In genomic region chrX:102187023-102187699, GRCm38 (mm10) we compare ENCODE assay signal across 8 mouse cellular contexts. TPM values are rescaled to one million over a fixed set of nuclear protein-coding genes. Genes with fewer than 3 reads are reported as not detected.
DNase-seq lines count a peak whose midpoint lies in the region; ATAC-seq lines count a peak whose summit lies in the region.

No protein-coding gene starts in this region.

- peaks cover 55% of the 10 kb centered on the region for H3K36me3 ChIP-seq in heart, embryonic 14.5 days (ENCODE audit: control insufficient read depth, insufficient read depth, low read length)
- 0 out of 2 replicates have a peak, but pooled peaks cover 2% of the 10 kb centered on the region for H3K36me3 ChIP-seq in midbrain, embryonic 16.5 days (ENCODE audit: control insufficient read depth, insufficient read depth, low read length)

- DNase-seq in heart, adult 18-20 months: no peak
- DNase-seq in induced T-regulatory cell, adult 2 months (ENCODE audit: low read depth): peak; percentile 54
- no peak for DNase-seq in gastrocnemius, postnatal 36 days
- no peak for DNase-seq in layer of hippocampus, postnatal 36 days
- no peak for DNase-seq in lung, postnatal 4 days

- intact Hi-C loops in gastrocnemius, postnatal 36 days (cut with DNase I): no loop called here

- no peak overlapping the region for H3K27ac ChIP-seq in heart, embryonic 14.5 days (replicated peaks in 1 of 2; ENCODE audit: control insufficient read depth in 1 of 2, insufficient read depth in 1 of 2, low read depth in 2 of 2, low read length in 2 of 2)
- no peak overlapping the region for H3K27ac ChIP-seq in midbrain, embryonic 16.5 days (ENCODE audit: low read length)

- ATAC-seq in heart, embryonic 14.5 days (ENCODE audit: insufficient number of reproducible peaks, insufficient read depth, low FRiP score, low read depth): no peak
- ATAC-seq in activated CD4-positive, CD25-positive, alpha-beta regulatory T cell, adult 4 months: peak; percentile 34
- ATAC-seq in midbrain, embryonic 16.5 days: no peak

- peak overlapping the region; percentile 85 for H3K9ac ChIP-seq in heart, embryonic 14.5 days (ENCODE audit: low read length)
- no peak overlapping the region for H3K9ac ChIP-seq in midbrain, embryonic 16.5 days (ENCODE audit: low read depth, low read length)

- 37% methylated on average over 11 of the region's 11 CpGs for WGBS in heart, embryonic 14.5 days
- WGBS in midbrain, embryonic 16.5 days: 49% methylated on average over 11 of the region's 11 CpGs

- H3K9me3 ChIP-seq in heart, embryonic 14.5 days (ENCODE audit: control insufficient read depth, low read length): no peaks in the 10 kb centered on the region
- H3K9me3 ChIP-seq in midbrain, embryonic 16.5 days (replicated peaks; ENCODE audit: control insufficient read depth, low read length, poor library complexity, severe bottlenecking): no peaks in the 10 kb centered on the region

- H3K4me3 ChIP-seq in heart, embryonic 14.5 days (ENCODE audit: control insufficient read depth in 1 of 2, insufficient read depth in 1 of 2, low read depth in 1 of 2, low read length in 2 of 2): peak overlapping the region; percentile 18 to 54
- peak overlapping the region; percentile 4; the same call in 1 of the 2 replicates for H3K4me3 ChIP-seq in midbrain, embryonic 16.5 days (ENCODE audit: low read depth, low read length)

- H3K4me2 ChIP-seq in heart, embryonic 14.5 days (ENCODE audit: low read length): peak overlapping the region; percentile 72
- peak overlapping the region; percentile 73 for H3K4me2 ChIP-seq in midbrain, embryonic 16.5 days (ENCODE audit: low read length)

- no peaks in the 10 kb centered on the region for H3K4me1 ChIP-seq in heart, embryonic 14.5 days (ENCODE audit: control insufficient read depth in 2 of 2, insufficient read depth in 2 of 2, low read length in 2 of 2)
- H3K4me1 ChIP-seq in midbrain, embryonic 16.5 days (ENCODE audit: control insufficient read depth, insufficient read depth, low read length): peaks cover 16% of the 10 kb centered on the region

- H3K27me3 ChIP-seq in heart, embryonic 14.5 days (ENCODE audit: control insufficient read depth, insufficient read depth, low read length): no peaks in the 10 kb centered on the region
- H3K27me3 ChIP-seq in midbrain, embryonic 16.5 days (ENCODE audit: control insufficient read depth, insufficient read depth, low read depth, low read length): no peaks in the 10 kb centered on the region

RNA-seq across cellular contexts. Expression of gene Rps4x, which starts 2.0 kb away (rescaled TPM):
- 544 and 601 TPM in 2 replicates for polyA plus RNA-seq in heart, embryonic 14.5 days (2014; fragmentation: Nextera tagmentation; extraction: Ambion mirVana)
- total RNA-seq in heart, adult 18-20 months (2021): 100 to 1,000 TPM; 672 to 785 TPM
- polyA plus RNA-seq in activated CD4-positive, CD25-positive, alpha-beta regulatory T cell, adult 4 months (2017; shearing (Covaris generic)): 1,000 to 10,000 TPM; 1,905 to 1,954 TPM
- polyA plus RNA-seq in midbrain, embryonic 16.5 days (2015; fragmentation: Nextera tagmentation; extraction: Ambion mirVana): 342 TPM in 2 replicates
- total RNA-seq in gastrocnemius, postnatal 36 days (2021): 100 to 1,000 TPM; 438 to 509 TPM
- 100 to 1,000 TPM; 475 to 493 TPM for total RNA-seq in layer of hippocampus, postnatal 36 days (2021)

RNA-seq across cellular contexts. Expression of gene Ercc6l, which starts 30.3 kb away (rescaled TPM):
- polyA plus RNA-seq in heart, embryonic 14.5 days (2014; fragmentation: Nextera tagmentation; extraction: Ambion mirVana): 7.7 and 9.1 TPM in 2 replicates
- total RNA-seq in heart, adult 18-20 months (2021): under 1 TPM; 0.40 to 0.41 TPM
- 1 to 10 TPM; 3.1 to 4.9 TPM for polyA plus RNA-seq in activated CD4-positive, CD25-positive, alpha-beta regulatory T cell, adult 4 months (2017; shearing (Covaris generic))
- polyA plus RNA-seq in midbrain, embryonic 16.5 days (2015; fragmentation: Nextera tagmentation; extraction: Ambion mirVana): 1.0 and 1.4 TPM in 2 replicates
- total RNA-seq in gastrocnemius, postnatal 36 days (2021): under 1 TPM; 0.12 to 0.15 TPM
- under 1 TPM; 0.13 to 0.17 TPM for total RNA-seq in layer of hippocampus, postnatal 36 days (2021)
